Mouse (Mus musculus): ENCODE results near the gene Amhr2.

Amhr2 gene

DNA sequence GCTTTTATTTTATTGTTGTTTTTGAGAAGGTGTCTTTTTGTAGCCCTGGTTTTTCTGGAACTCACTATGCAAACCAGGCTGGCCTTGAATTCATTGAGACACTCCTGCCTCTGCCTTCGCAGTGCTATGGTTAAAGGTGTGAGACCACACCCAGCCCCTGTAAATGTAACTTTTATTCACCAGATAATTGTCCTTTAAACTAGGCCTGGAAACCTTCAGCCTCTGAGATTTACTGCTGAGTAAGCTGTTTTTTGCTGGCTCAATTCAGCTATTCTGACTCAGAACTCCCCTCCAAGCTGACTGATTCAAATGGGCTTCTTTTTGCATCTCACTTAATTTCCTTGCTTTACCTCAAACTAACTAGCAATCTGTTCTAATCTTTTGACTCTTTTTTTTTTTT lies 18.2 kb upstream of the Amhr2 start:
- no peak for DNase-seq

DNA sequence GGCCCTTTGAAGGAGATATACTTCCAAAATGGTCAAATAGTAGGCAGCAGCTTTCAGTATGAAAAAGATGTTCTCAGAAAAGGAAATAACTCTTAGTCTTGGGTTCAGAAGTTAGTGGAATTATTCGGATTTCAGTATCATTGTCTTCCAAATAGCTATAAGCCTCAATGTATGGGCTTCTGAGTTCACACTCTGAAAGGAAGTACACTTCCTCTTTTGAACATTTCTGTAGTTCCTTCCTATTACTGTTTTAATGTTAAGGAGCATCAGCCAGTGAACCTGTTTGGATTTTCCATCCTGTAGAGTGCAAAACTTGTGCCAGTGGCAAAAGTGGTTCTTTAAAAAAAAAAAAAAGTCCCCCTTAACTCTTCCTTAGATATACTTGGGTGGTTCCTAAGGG lies 13.1 kb upstream of the Amhr2 start:
- DNase-seq = no peak

DNA sequence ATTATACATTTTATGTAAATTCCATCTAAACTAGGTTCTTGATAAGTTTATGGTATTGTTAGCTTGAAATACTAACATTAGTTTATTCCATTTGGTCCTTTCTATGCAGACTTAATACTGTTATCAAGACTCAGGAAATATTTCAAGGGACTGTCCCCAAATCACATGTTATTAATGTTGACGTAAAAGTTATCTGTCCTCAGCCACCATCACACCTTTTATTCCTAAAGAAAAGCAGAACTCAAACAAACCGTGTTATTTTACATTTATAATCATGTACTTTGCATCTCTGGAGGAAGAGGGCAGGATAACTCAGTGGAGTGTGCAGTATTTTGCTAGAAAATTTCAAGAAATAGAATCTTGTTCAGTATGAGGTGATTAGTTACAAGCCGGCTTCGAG lies 12.0 kb upstream of the Amhr2 start:
- DNase-seq = no peak

DNA sequence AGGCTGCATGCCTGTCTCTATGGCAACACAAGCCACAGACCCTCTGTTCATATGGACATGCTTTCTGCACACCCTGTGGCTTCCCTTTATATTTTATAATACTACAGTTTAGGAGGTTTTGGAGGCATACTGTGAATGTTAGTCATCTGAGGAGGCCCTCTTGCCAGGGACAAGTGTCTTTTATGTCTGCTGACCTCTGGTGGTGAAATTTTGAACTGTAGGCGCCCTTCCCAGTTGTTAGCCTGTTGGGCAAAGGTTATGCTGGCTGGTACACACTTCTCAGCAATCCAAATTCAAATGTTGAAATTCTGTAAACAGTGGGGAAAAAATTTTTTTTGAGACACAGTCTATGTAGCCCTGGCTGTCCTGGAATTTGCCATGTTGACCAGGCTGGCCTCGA lies 2.7 kb upstream of the Amhr2 start:
- DNase-seq = peak; percentile 91

DNA sequence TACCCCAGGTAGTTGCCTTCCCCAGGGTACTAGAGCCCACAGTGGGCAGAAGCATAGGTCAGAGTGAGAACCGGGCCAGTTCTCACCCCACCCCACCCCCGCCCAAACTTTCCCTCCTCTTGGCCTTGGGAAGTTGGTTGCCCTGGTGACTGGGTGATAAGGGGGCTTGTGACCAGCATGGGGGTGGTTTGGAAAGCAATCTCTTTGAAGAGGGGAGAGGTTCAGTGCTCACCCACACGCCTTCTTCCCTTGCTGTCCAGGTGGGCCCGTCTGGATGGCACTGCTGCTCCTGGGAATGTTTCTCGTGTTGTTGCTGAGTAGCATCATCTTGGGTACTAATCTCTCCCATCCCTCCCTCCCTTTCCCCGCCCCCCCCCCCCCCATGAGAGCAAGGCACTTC lies 1.3 kb downstream of the Amhr2 start:
- no peak for DNase-seq

DNA sequence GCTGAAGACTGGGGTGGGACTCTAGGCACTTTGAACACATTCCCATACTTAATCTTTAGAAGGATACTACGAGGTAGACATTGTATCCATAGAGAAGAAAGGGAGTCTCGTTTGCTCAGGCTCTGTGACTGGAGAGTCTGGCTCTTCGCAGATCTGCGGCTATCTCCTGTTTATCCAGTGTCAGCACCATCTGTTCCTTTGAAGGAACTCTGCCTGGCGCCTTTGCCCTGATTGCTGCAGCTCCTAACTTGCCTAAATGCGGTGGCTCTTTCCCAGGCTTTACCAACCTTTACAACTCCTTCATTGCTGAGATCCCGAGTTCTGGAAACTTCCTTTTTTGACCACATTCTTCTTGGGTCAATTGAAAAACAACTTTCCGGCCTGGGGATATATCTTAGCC lies 4.2 kb downstream of the Amhr2 start:
- DNase-seq = no peak

DNA sequence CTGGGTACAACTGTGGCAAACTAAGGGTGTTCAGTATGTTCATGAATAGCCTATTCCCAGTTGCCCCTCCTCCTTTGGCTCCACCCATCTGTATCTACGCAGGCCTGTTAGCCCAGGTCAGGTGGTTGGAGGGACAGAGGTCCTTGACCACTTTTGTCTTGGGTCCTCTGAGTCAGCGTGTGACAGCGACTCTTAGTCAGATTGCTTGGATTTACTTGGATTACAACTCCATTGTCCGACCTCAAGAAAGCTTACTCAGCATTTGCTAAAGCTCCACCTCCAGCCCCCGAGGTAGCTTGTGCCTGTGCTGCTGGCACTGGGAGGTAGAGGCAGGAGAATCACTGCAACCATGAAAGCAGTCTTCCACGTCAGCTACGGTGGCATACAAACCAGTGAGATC lies 5.8 kb downstream of the Amhr2 start:
- DNase-seq = no peak

DNA sequence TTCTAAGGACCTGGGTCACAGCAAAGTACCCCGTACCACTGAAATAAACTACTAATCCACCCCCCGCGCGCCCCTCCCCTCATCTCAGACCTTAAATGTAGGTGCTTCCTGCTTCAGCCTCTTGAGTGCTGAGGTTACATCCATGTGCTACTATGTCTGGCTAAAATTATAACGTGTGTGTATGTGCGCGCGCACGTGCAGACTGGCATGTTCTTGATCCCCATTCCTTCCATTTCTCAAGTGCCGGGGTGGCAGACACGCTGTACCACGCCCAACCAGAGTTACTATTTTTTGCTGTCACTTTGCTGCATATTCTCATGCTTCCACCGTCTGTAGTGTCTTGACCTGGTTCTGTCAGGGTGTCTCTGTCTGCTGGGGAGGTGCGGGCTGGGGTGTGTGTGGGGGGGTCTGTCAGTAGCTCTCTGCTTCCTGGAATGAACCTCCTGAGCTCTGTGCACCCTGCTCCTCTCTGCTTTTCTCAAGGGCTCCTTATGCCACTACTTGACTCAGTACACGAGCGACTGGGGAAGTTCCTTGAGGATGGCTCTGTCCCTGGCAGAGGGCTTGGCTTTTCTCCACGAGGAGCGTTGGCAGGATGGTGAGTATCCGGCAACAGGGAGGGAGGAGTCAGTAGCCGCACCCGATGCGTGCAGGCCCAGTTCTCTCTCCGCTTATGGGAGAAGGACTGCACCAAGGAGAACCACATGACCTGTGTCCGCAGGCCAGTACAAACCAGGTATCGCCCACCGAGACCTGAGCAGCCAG lies 6.7 kb downstream of the Amhr2 start:
- no peak for DNase-seq

DNA sequence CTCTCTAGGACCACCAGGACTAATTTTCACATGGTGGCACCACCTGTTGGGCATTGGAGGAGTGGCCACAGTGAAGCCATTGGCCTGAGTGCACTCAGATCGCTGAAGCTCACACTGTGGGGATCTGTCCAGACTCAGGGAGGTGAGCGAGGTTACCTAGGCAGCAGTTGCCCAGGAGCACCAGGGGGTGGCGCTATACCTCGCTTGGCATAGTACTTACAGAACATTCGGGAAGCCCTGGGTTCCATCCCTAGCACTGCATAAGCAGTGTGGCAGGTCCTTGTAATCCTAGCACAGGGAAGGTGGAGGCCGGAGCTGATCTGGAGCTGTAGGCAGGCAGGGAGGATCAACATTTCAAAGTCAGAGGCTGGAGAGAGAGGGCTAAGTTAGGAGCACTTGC lies 10.8 kb downstream of the Amhr2 start:
- peak; percentile 58 for DNase-seq

DNA sequence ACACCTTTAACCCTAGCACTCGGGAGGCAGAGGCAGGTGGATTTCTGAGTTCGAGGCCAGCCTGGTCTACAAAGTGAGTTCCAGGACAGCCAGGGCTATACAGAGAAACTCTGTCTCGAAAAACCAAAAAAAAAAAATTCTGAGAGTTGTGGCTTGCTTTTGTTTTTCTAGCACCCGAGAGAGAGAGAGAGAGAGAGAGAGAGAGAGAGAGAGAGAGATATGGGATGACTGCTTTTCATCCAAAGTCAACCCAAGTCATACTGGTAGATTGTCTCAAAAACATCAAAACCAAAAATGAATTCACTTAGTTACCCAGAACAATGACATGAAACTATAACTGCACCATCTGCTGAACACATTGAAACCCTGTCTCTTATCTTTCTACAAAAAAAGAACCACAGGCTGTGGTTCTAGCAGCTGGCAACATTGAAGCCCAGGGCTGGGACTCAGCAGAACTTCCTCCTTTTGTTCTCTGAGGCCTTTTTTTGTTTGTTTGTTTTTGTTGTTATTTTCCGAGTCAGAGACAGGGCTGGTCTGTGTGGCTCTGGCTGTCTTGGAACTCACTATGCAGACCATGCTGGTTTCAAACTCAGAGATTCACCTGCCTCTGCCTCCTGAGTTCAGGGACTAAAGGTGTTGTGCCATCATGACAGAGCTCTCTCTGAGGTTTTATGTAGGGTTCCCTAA lies 13.0 kb downstream of the Amhr2 start:
- DNase-seq = peak; percentile 52

DNA sequence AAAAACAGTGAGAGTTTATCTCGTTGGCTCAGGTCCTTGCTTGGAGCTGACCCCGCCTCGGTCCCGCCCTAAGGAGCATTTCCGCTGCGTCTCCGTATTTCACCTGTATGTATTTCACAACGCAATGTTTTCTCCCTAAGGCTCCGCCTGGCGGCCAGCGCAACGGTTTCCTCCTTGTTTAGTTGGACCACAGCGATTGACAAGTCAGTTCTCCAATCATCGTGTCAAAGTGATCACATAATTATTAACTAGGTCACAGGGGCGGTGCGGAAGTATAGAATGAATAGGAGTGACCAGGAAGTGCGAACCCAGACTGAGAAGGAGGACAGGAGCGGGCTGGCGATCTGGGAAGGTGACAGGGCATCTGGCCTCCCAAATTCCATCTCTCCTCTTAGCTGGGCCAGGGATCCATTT lies 13.7 kb downstream of the Amhr2 start, which contains the start of gene Prr13:
Gene Prr13, plus strand, starts transcription at position 125 of the 414 bp plus-strand sequence.
- DNase-seq = peak; percentile 92

DNA sequence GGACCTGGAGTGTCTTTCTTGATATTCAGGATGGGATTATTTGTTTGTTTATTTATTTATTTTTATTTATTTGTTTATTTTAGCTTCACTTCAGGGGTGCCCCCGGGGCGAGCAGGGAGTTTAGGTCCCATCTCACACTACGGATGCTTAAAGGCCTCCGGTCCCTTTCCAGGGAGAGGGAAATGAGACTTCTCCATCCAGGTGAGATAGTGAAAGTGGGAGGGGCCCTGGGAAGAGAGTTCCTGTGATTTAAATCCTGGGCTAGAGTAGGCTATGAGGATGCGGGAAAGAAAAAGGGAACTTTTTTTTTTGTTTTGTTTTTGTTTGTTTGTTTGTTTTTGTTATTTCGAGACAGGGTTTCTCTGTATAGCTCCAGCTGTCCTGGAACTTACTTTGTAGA lies 14.2 kb downstream of the Amhr2 start:
- DNase-seq = no peak

DNA sequence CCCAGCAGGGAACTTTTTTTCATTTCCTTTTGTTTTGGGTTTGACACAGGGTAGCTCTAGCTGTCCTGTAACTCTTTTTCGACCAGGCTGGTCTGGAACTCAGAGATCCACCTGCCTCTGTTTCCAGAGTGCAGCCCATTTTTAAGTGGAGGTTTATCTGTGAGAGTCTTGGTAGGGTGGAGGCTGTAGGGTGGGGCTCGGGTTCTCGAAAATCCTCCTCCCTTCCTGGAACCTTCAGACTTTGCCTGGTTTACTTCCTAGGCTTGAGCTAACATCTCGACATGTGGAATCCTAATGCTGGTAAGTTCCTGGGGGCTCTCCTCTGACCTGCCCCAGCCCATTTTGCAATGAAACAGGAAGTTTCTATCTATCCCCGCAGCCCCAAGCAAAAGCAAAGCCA lies 14.7 kb downstream of the Amhr2 start:
- DNase-seq = no peak

DNA sequence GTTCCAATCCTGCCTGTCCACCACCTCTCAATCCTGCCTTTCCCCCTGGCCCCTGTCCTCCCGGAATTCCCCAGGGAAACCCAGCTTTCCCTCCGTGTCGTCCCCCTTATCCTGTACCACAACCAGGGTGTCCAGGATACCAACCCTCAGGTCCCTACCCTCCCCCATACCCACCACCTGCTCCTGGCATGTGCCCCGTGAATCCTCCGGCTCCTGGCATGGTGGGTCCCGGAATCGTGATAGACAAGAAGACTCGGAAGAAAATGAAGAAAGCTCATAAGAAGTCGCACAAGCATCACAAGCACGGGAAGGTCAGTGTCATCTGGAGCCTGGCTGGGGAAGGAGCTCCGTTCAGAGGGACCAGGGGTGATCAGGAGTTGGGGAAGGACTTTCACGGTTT lies 15.2 kb downstream of the Amhr2 start:
- no peak for DNase-seq

DNA sequence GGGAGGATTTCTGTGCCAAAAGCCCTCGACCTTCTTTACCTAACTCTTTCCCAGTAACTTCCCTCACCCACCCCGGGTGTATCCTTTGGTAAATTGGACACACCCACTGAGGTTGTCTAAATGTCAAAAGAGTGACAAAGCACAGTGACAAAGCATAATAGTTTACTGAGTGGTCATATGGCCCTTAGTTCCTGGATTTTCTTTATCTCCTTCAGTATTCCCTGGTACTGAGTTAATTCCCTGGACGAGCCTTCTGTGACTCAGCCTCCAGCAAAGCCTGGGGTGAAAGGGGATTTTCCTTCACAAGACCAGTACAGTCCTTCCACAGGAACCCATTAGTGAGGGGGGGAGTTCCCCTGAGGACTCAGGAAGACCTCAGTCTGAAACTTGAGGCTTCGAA lies 15.8 kb downstream of the Amhr2 start:
- no peak for DNase-seq

DNA sequence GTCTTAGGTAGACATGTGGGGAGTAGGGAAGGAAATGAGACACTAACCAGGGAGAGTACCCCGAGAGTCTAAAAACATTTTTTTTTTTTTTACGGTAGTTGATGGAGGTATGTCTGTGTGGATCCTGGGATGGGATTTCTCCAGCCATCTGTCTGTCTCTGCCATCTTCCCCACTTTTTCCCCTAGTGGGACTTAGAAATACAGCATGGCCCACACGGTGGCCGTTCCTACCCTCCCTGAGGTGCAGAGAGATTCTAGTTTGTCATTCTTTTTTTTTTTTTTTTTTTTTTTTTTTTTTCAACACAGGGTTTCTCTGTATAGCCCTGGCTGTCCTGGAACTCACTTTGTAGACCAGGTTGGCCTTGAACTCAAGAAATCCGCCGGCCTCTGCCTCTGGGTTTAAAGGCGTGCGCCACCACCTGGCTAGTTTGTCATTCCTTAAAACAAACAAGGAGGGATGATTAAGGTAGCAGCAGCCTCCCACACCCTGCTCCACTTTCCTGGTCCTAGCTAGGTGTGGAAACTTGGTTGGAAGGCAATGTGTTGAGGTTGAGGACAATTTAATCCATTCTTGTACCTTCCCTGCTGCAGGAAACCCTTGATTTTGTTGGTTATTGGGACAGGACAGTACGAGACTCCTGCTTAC lies 16.4 kb downstream of the Amhr2 start:
- no peak for DNase-seq

DNA sequence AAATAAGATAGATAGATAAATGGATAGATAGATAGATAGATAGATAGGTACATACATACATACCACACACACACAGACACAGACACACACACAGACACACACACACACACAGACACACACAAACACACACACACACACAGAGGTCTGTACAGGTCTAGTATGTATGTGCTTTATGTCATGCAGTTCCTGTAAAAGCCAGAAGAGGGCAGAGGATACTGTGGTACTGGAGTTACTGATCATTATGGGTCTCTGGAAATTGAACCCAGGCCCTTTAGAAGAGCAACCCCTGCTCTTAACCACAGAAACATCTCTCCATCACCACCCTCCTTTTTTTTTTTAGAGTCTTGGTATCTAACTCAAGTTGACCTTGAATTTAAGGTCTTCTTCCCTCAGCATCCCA lies 18.5 kb downstream of the Amhr2 start:
- no peak for DNase-seq

DNA sequence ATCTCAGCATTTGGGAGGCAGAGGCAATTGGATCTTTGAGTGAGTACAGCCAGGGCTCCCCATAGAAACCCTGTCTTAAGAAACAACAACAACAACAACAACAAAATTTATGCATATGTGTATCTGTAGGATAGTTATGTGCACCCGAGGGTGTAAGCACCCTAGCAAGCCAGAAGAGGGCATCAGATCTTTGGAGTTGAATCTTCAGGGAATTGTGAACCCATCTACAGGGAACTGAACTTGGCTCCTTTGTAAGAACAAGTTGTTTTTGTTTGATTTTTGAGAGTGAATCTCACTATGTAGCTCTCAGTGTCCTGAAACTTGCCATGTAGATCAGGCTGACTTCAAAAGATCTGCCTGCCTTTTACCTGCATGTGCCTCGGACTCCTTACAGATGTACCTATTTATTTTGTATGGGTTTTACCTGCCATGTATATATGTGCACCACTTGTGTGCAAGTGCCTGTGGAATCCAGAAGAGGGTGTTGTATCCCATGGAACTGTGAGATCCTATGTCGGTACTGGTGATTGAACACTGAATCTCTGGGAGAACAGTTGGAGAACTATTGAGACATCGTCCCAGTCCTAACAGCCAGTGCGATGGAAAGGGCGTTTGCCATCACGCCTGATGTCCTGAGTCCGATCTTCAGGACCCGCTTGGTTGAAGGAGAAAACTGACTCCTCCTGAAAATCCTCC lies 23.7 kb downstream of the Amhr2 start:
- no peak for DNase-seq

DNA sequence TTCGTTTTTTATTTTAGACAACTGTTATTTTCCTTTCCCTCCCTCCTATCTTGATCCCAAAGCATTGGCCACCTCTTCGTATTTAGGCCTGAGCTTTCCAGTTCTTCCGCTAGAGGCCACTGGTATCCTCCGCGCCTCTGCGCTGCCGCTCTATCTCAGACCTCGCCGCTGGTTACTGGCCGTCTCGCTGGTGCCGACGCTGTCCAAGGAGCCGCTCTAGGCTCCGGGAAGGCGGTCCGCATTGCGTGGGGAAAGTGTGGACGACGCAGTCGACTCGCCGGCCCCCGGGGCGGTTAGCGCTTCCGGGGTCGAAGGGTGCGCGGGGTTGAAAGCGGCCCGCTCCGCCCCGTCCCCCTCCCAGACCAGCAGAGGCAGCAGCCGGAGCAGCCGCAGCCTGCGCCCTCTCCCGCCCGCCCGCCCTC lies 25.0 kb downstream of the Amhr2 start, which contains the start of gene Pcbp2:
Gene Pcbp2, plus strand, starts transcription at position 357 of the 422 bp plus-strand sequence.
- peak; percentile 94 for DNase-seq

DNA sequence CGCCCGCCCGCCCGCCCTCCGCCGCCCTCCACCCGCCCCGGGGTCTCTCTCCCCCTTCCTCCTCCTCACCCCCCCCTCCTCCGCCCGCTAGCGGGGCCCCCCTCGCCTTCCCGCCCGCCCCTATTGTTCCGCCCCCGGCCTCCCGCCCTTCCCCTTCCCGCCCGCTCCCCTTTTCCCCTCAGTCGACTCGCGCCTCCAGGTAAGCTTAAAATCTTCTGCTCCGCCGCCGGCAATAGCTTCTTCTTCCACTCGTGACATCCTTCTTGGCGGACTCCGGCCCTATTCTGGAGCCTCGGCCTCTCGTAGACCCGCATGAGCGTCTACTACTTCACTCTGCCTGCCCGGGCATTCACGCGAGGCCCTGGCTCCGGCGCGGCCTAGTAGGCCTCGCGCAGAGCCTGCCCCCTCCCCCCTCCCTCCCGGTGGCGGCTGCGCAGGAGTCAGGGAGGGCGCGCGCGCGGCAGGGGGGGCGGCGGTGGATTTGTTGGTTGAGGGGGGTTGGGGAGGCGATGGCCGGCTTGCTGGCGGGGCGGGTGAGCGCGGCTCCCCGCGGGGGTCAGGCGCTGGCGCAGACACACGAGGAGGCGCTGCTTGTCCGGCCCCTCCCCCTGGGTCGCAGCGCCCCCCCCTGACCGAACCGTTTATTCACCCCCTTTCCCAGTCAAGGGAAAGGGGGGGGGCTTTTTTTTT lies 25.6 kb downstream of the Amhr2 start:
- peak; percentile 87 for DNase-seq

DNA sequence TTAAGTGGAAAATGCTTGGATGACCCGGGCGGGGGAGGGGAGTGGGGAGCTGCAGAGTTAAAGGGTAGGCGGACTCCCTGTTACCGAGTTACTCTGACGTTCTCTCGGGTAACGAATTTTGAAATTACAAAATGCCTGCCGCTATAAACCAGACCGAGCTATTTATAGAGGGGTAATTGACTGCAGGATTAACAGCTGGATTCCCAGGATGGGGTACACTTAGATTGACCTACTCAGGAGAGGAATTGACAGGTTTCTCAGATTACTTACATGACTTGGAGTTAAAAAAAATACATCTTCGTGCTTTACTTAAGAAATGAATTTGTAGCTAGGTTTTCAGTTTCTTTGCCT lies 26.1 kb downstream of the Amhr2 start:
- no peak for DNase-seq

DNA sequence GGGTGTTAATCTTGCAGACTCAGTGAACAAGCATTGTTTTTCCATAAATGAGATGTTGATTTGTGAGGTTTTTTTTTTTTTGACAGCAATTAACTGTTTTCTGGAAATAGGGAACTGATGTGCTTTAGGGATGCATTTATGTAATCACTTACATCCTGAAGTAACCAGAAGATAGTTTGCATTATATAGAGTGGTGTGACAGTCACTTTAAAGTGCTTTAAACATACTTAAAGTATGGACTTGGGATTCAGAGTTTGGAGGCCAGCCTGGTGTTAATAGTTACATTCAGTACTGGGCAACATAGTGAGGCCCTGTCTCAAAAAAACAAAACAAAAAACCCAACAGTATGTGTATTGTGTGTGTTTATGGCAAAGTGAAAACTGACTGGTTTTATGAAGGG lies 26.6 kb downstream of the Amhr2 start:
- no peak for DNase-seq

DNA sequence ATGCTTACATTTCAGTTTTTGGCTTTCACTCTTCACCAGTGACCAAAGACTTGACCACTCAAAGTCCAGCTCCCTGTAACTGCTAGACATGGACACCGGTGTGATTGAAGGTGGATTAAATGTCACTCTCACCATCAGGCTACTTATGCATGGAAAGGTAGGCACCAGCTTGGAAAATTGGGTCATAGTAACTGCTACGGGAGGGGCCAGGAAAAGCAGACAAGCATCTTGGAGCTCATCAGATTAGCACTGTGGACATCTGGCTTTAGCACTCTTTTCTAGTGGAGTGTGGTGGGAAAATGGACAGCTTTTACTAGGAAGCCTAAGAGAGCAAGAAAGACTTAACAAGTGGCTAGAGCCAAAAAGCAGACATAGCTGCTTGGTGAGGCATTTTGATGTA lies 28.1 kb downstream of the Amhr2 start:
- no peak for DNase-seq

Data from thymus, postnatal 4 days (tissue).